Mouse (Mus musculus): Measurements from ENCODE around the gene Tmem208. TPM values are rescaled to one million over a fixed set of nuclear protein-coding genes. Genes with fewer than 3 reads are reported as not detected.
A peak's percentile ranks its signal among the peaks of the same experiment; 100 is the strongest.

The Tmem208 gene
- polyA plus RNA-seq, 1 experiment from 2014 or later, result 105 TPM

DNA sequence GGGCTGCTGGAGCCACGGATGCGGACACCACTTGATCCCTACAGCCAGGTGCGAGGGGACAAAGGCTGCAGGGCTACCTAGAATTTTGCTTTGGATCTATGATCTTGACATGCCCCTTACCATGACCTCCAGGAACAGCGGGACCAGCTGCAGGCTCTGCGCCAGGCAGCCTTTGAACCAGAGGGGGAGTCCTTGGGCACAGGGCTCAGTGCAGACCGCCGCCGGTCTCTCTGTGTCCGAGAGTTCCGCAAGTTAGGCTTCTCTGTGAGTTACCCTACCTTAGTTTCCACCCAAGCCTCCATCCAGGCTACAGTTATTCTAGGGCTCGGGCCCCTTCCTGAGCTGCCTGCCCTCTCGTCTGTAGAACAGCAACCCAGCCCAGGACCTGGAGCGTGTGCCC lies 18.5 kb upstream of the Tmem208 start:
- no peak for ATAC-seq (ENCODE audit: low FRiP score, low TSS enrichment)
- Histone ChIP-seq H3K4me1 (replicated peaks; ENCODE audit: control insufficient read depth, insufficient read depth) (peaks cover 7% of the 10 kb centered on the region; the same call in 1 of the 2 replicates), H3K36me3 (ENCODE audit: control insufficient read depth, insufficient read depth, low read length) (peaks cover 11% of the 10 kb centered on the region), H3K4me2 (replicated peaks; ENCODE audit: low read depth) (no peak overlapping the region), H3K9me3 (ENCODE audit: control insufficient read depth, low read length) (no peaks in the 10 kb centered on the region), H3K4me3 (ENCODE audit: low read depth, low read length) (no peak overlapping the region), H3K27ac (replicated peaks) (no peak overlapping the region), H3K9ac (ENCODE audit: low read length) (no peak overlapping the region), H3K27me3 (ENCODE audit: control insufficient read depth, insufficient read depth, low read length) (no peaks in the 10 kb centered on the region)
- TF ChIP-seq CTCF (IDR thresholded peaks at IDR 0.05; ENCODE audit: low read depth) (no peak), EP300 (optimal IDR thresholded peaks at IDR 0.05) (no peak)
- WGBS, result 95% methylated on average over 13 of the region's 13 CpGs
- DNase-seq (ENCODE audit: low spot score), result no peak

- no peaks in the 10 kb centered on the region for H3K9me3 ChIP-seq (ENCODE audit: control insufficient read depth, low read length)
- no peak for DNase-seq (ENCODE audit: low spot score)
- H3K9ac ChIP-seq (ENCODE audit: low read length), result no peak overlapping the region
- TF ChIP-seq CTCF (IDR thresholded peaks at IDR 0.05; ENCODE audit: low read depth) (no peak), EP300 (optimal IDR thresholded peaks at IDR 0.05) (no peak)
- H3K36me3 ChIP-seq (ENCODE audit: control insufficient read depth, insufficient read depth, low read length), result peaks cover 12% of the 10 kb centered on the region
- no peak for ATAC-seq (ENCODE audit: low FRiP score, low TSS enrichment)
- H3K4me2 ChIP-seq (replicated peaks; ENCODE audit: low read depth), result no peak overlapping the region
- no peak overlapping the region for H3K4me3 ChIP-seq (ENCODE audit: low read depth, low read length)
- no peaks in the 10 kb centered on the region for H3K27me3 ChIP-seq (ENCODE audit: control insufficient read depth, insufficient read depth, low read length)
- H3K4me1 ChIP-seq (replicated peaks; ENCODE audit: control insufficient read depth, insufficient read depth), result peaks cover 7% of the 10 kb centered on the region; the same call in 1 of the 2 replicates
- no peak overlapping the region for H3K27ac ChIP-seq (replicated peaks)
- 93% methylated on average over 10 of the region's 10 CpGs for WGBS
Observed at GRCm38 (mm10) chr8:105308428-105308827, 17.7 kb upstream of the Tmem208 start.

- WGBS, result 87% methylated on average over 15 of the region's 15 CpGs
Observed at GRCm38 (mm10) chr8:105309142-105309847, 16.9 kb upstream of the Tmem208 start.

GRCm38 (mm10) chr8:105310118-105310517 lies 16.0 kb upstream of the Tmem208 start:
- Histone ChIP-seq H3K27ac (replicated peaks) (no peak overlapping the region), H3K27me3 (ENCODE audit: control insufficient read depth, insufficient read depth, low read length) (no peaks in the 10 kb centered on the region), H3K4me2 (replicated peaks; ENCODE audit: low read depth) (no peak overlapping the region), H3K9me3 (ENCODE audit: control insufficient read depth, low read length) (no peaks in the 10 kb centered on the region), H3K36me3 (ENCODE audit: control insufficient read depth, insufficient read depth, low read length) (peaks cover 11% of the 10 kb centered on the region), H3K4me1 (replicated peaks; ENCODE audit: control insufficient read depth, insufficient read depth) (peaks cover 7% of the 10 kb centered on the region; the same call in 1 of the 2 replicates), H3K4me3 (ENCODE audit: low read depth, low read length) (no peak overlapping the region), H3K9ac (ENCODE audit: low read length) (no peak overlapping the region)
- WGBS, result 81% methylated on average over 8 of the region's 8 CpGs
- DNase-seq (ENCODE audit: low spot score), result no peak
- TF ChIP-seq EP300 (optimal IDR thresholded peaks at IDR 0.05), result no peak
- ATAC-seq (ENCODE audit: low FRiP score, low TSS enrichment), result no peak

More at GRCm38 (mm10) chr8:105309142-105309847, 16.9 kb upstream of the Tmem208 start:
- no peak for ATAC-seq (ENCODE audit: low FRiP score, low TSS enrichment)
- Histone ChIP-seq H3K4me1 (replicated peaks; ENCODE audit: control insufficient read depth, insufficient read depth) (peaks cover 7% of the 10 kb centered on the region; the same call in 1 of the 2 replicates), H3K36me3 (ENCODE audit: control insufficient read depth, insufficient read depth, low read length) (peaks cover 9% of the 10 kb centered on the region), H3K27me3 (ENCODE audit: control insufficient read depth, insufficient read depth, low read length) (no peaks in the 10 kb centered on the region), H3K4me2 (replicated peaks; ENCODE audit: low read depth) (no peak overlapping the region), H3K27ac (replicated peaks) (no peak overlapping the region), H3K4me3 (ENCODE audit: low read depth, low read length) (no peak overlapping the region), H3K9me3 (ENCODE audit: control insufficient read depth, low read length) (no peaks in the 10 kb centered on the region), H3K9ac (ENCODE audit: low read length) (no peak overlapping the region)
- no peak for DNase-seq (ENCODE audit: low spot score)
- no peak for TF ChIP-seq CTCF (IDR thresholded peaks at IDR 0.05; ENCODE audit: low read depth)
- TF ChIP-seq EP300 (optimal IDR thresholded peaks at IDR 0.05), result no peak

- WGBS, result 79% methylated on average over 1 of the region's 1 CpGs
- no peaks in the 10 kb centered on the region for H3K27me3 ChIP-seq (ENCODE audit: control insufficient read depth, insufficient read depth, low read length)
- no peak overlapping the region for H3K4me3 ChIP-seq (ENCODE audit: low read depth, low read length)
- TF ChIP-seq EP300 (optimal IDR thresholded peaks at IDR 0.05) (no peak), CTCF (IDR thresholded peaks at IDR 0.05; ENCODE audit: low read depth) (0 out of 2 replicates have a peak, but pooled peaks have one; percentile 19)
- ATAC-seq (ENCODE audit: low FRiP score, low TSS enrichment) (no peak), DNase-seq (ENCODE audit: low spot score) (no peak)
- no peak overlapping the region for H3K27ac ChIP-seq (replicated peaks)
- H3K9ac ChIP-seq (ENCODE audit: low read length), result no peak overlapping the region
- peaks cover 16% of the 10 kb centered on the region for H3K36me3 ChIP-seq (ENCODE audit: control insufficient read depth, insufficient read depth, low read length)
- H3K4me2 ChIP-seq (replicated peaks; ENCODE audit: low read depth), result no peak overlapping the region
- H3K4me1 ChIP-seq (replicated peaks; ENCODE audit: control insufficient read depth, insufficient read depth), result no peaks in the 10 kb centered on the region
- H3K9me3 ChIP-seq (ENCODE audit: control insufficient read depth, low read length), result no peaks in the 10 kb centered on the region
Observed at GRCm38 (mm10) chr8:105311718-105312117, 14.4 kb upstream of the Tmem208 start.

DNA sequence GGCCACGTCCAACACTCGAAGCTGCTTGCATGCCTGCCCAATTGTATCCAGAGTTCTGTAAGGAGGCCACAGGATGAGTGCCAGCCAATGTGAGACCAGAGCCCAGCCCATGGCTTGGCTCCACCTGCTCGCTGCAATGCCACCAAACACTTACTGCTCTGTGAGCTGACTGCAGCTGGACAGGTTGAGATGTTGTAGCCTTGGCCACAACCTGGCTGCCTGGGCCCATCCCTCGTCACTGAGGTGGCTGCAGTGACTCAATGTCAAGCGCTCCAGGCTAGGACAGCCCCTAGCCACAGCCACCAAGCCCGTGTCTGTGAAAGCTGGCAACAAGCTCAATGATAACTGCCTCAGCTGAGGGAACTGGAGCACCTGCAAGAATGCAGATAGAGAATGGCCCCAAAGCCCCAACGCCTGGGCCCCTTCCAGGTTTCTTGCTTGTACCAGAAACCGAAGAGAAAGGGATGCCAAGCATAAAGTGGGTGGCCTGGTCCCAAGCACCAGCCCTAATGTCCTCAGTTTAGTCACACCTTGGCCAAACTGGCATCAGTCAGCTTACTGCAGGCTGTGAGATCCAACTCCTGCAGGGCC lies 13.2 kb upstream of the Tmem208 start:
- no peak for TF ChIP-seq EP300 (optimal IDR thresholded peaks at IDR 0.05)
- 90% methylated on average over 8 of the region's 8 CpGs for WGBS
- DNase-seq (ENCODE audit: low spot score) (no peak), ATAC-seq (ENCODE audit: low FRiP score, low TSS enrichment) (no peak)
- Histone ChIP-seq H3K4me2 (replicated peaks; ENCODE audit: low read depth) (no peak overlapping the region), H3K4me3 (ENCODE audit: low read depth, low read length) (no peak overlapping the region), H3K27ac (replicated peaks) (no peak overlapping the region), H3K9me3 (ENCODE audit: control insufficient read depth, low read length) (no peaks in the 10 kb centered on the region), H3K27me3 (ENCODE audit: control insufficient read depth, insufficient read depth, low read length) (no peaks in the 10 kb centered on the region), H3K9ac (ENCODE audit: low read length) (no peak overlapping the region), H3K4me1 (replicated peaks; ENCODE audit: control insufficient read depth, insufficient read depth) (no peaks in the 10 kb centered on the region), H3K36me3 (ENCODE audit: control insufficient read depth, insufficient read depth, low read length) (peaks cover 14% of the 10 kb centered on the region)

Measured in stomach, postnatal 0 days (tissue).